Mouse (Mus musculus) limb, embryonic 14.5 days (tissue): Measurements from ENCODE around the gene Gjb1. TPM values are rescaled to one million over a fixed set of nuclear protein-coding genes. Genes with fewer than 3 reads are reported as not detected.

Experiments
- ATAC-seq: fragments of 200-750 bp; cut with Nextera tagmentation; 2 replicates; pipeline ENCODE4 v1.8.0; 2017; ENCODE audit warnings: low read depth, moderate number of reproducible peaks, moderate TSS enrichment; ENCODE audit not compliant: low FRiP score
- DNase-seq: peaks from one replicate; pipeline ENCODE4 v3.0.0-alpha.2; 2015; ENCODE audit warnings: low spot score
- H3K27ac ChIP-seq: fragments of 300-500 bp; sonication (generic); replicated peaks from 2 replicates; pipeline ENCODE4 v1.5.1; 2014; ENCODE audit warnings: low read depth, mild to moderate bottlenecking, low read length, moderate library complexity, mixed read lengths
- H3K27me3 ChIP-seq: fragments of 300-500 bp; sonication (generic); 2 replicates; pipeline ENCODE4 v1.6.1; 2014; ENCODE audit warnings: low read length, mixed read lengths; ENCODE audit not compliant: control insufficient read depth, insufficient read depth
- H3K36me3 ChIP-seq: fragments of 300-500 bp; sonication (generic); 2 replicates; pipeline ENCODE4 v1.6.1; 2014; ENCODE audit warnings: mild to moderate bottlenecking, low read length, moderate library complexity, mixed read lengths; ENCODE audit not compliant: control insufficient read depth, insufficient read depth
- H3K4me1 ChIP-seq: fragments of 300-500 bp; sonication (generic); 2 replicates; pipeline ENCODE4 v1.6.1; 2014; ENCODE audit warnings: antibody characterized with exemption, low read length, mixed read lengths; ENCODE audit not compliant: control insufficient read depth, insufficient read depth
- H3K4me2 ChIP-seq: fragments of 300-500 bp; sonication (generic); replicated peaks from 2 replicates; pipeline ENCODE4 v1.6.1; 2014; ENCODE audit warnings: low read depth, mild to moderate bottlenecking, low read length, moderate library complexity; ENCODE audit not compliant: severe bottlenecking
- H3K4me3 ChIP-seq: fragments of 300-500 bp; sonication (generic); replicated peaks from 2 replicates; pipeline ENCODE4 v1.5.1; 2014; ENCODE audit warnings: low read length
- H3K9ac ChIP-seq: fragments of 300-500 bp; sonication (generic); 2 replicates; pipeline ENCODE4 v1.6.1; 2014; ENCODE audit warnings: mild to moderate bottlenecking, low read depth, low read length, moderate library complexity; ENCODE audit not compliant: severe bottlenecking
- H3K9me3 ChIP-seq: fragments of 300-500 bp; sonication (generic); 2 replicates; pipeline ENCODE4 v1.6.1; 2016; ENCODE audit warnings: low read length; ENCODE audit not compliant: control insufficient read depth
- POLR2A ChIP-seq: fragments of 200-500 bp; IDR thresholded peaks from 2 replicates; pipeline ENCODE4 v1.8.0; 2012; ENCODE audit warnings: inconsistent platforms, mild to moderate bottlenecking, moderate library complexity, borderline replicate concordance; ENCODE audit not compliant: insufficient read depth, insufficient read length; ENCODE audit errors: extremely low read depth
- WGBS: fragments of 180-500 bp; shearing (Covaris S2); extraction: QIAGEN DNeasy Blood & Tissue Kit; methylation state at CpG from one replicate; pipeline ENCODE4 v1.1.7; 2014; 5-methylcytosine and 5-hydroxymethylcytosine counted together
- polyA plus RNA-seq, 2 experiments: library from polyadenylated mRNA; depleted of rRNA in 1 of 2; stranded (reverse) in 1 of 2; unstranded in 1 of 2; fragments of >200 nt; fragmentation: Nextera tagmentation in 1 of 2; extraction: Ambion mirVana in 1 of 2; gene quantifications; 2 replicates each; pipeline versions ENCODE4 v1.2.1 to v1.2.3; 2012 to 2014

The Gjb1 gene
- polyA plus RNA-seq (2012; rRNA removed) (0.09 and 0.19 TPM in 2 replicates), polyA plus RNA-seq (2014; fragmentation: Nextera tagmentation; extraction: Ambion mirVana) (not detected in 2 replicates)

DNA sequence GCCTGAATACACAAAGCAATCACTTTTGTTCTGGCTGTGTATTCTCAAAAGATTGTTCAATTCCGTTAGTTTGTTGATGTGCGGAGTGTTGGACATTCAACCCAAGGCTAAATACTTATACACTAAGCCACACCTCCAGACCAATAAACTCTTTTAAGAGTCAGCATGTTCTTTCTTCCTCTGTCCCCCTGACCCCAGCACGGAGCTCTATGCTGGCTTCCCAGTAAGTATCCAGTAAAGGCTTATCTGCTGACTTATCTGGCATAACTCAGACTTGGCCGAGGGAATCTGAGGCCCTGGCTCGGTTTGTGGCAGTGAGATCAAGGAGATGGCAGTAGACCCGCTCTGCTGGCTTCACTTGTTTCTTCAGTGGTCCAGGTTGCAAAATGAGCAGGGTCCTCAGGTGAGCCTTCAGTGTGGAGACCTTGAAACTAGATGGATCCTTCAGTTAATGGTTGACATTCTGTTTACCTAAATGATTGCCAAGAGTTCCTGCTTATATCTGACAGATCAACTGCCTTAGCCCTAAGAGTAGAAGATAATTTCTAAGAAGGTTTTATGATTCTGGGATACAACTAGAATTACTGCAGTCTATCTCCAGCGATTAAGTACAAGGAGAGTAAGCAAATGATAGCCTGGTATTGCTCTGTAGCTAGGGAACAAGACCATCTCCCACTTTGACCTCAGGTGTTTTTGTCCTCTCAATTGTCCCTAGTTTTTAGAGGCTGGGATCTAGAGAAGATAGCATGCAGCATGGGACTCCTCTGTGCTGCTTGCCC lies at the start of gene Gjb1:
Gene Gjb1, plus strand, starts transcription at position 189 of the 779 bp plus-strand sequence.
- no peaks in the 10 kb centered on the region for H3K9me3 ChIP-seq
- H3K4me3 ChIP-seq: no peak within 1 kb of the TSS
- H3K27me3 ChIP-seq: no peaks in the 10 kb centered on the region
- H3K27ac ChIP-seq: no peak within 1 kb of the TSS
- H3K4me1 ChIP-seq: no peaks in the 10 kb centered on the region
- TF ChIP-seq POLR2A: no peak
- ATAC-seq: no peak
- 68% methylated on average over 7 of the region's 7 CpGs for WGBS
- no peak within 1 kb of the TSS for H3K4me2 ChIP-seq
- no peaks in the 10 kb centered on the region for H3K36me3 ChIP-seq
- no peak for DNase-seq
- H3K9ac ChIP-seq: no peak within 1 kb of the TSS

DNA sequence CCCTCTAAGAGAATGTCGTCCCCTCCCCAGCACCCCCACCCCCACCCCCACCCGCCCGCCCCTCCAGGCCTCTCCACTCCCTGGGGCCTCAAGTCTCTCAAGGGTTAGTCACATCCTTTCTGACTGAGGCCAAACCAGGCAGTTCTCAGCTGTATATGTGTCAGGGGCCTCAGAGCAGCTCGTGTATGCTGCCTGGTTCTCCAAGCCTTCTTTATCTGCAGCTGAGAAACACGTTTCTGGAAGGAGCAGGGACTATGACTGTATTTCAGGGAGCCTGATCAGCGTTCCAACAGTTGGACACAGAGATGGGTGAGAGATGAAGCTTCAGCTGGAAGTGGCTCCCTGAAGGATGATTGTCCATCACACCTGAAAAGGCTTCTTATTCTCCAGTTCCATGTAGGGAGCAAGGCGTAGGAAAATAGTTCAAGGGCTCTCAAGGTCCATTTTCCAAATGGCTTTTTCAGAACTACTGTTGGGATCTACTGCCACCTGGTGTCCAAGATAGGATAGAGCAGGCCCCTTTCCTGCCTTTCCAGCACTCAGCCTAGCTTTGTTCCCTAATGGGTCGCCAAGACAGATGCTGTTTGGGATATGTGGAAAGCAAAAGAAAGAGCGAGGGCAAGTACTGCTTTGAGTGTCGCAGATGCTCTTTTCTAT lies 46.7 kb upstream of the Gjb1 start:
- H3K9me3 ChIP-seq: no peaks in the 10 kb centered on the region
- 30% methylated on average over 10 of the region's 10 CpGs for WGBS
- ATAC-seq (no peak), DNase-seq (peak; percentile 80)
- H3K4me1 ChIP-seq: 0 out of 2 replicates have a peak, but pooled peaks cover 2% of the 10 kb centered on the region
- no peak overlapping the region for H3K9ac ChIP-seq
- 0 out of 2 replicates have a peak overlapping the region, but pooled peaks have one; percentile 38 for H3K27ac ChIP-seq
- H3K4me3 ChIP-seq: no peak overlapping the region
- no peak for TF ChIP-seq POLR2A
- no peaks in the 10 kb centered on the region for H3K27me3 ChIP-seq
- no peaks in the 10 kb centered on the region for H3K36me3 ChIP-seq
- 0 out of 2 replicates have a peak overlapping the region, but pooled peaks have one; percentile 25 for H3K4me2 ChIP-seq

DNA sequence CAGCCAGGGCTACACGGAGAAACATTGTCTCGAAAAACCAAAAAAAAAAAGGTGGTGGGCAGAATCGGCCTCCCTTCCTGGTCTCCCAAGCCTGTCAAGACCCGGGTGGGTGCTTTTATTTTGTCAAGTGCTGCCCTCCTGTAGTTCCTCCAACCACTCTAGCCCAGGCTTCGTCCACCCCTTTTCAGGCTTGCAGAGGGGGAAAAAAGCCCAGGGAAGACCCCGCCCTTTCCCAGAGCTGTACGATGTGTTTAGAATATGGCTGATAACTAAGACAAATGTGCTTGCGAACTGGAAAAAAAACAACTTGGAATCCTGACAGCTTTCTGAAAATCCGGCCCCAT lies 44.2 kb upstream of the Gjb1 start:
- DNase-seq (no peak), ATAC-seq (peak; percentile 24)
- TF ChIP-seq POLR2A: no peak

DNA sequence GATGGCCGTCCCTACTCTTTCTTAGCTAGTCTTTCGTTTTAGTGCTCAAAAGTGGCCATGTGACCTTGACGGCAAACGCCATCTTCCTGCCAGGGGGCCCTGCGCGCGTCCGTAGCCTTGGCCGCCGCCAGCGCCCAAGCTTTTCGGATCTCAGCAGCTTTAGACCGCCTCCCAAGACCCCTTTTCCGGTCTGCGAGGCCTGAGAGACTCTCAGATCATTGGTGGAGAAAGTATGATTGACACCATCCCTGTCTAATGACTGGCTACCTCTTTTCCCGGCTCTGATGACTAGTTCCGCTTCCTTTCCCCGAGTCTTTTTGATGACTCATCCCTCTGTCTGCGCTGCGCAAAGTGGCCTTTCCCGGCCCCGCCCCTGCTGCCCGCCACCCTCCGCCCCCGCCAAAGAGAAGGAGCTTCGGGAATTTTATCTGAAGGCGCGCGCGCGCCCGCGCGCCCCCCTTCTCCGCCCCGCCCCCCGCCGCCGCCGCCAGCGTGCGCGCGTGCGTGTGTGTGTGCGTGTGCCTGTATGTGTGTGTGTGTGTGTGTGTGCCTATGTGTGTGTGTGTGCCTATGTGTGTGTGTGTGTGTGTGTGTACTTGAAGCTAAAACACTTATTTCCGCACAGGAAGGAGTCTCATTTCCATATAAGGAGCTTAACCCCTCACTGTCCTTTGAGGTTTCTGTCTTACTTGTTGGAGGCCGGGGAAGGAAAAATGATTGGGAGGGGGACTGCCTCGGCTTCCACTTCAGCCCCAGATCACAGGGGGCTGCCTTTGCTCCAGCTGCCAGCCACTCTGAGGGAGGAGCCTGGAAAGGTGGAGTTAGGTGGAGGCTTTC lies 43.6 kb upstream of the Gjb1 start:
- H3K9me3 ChIP-seq: no peaks in the 10 kb centered on the region
- ATAC-seq (peak; percentile 96), DNase-seq (peak; percentile 96)
- peak overlapping the region; percentile 91 for H3K27ac ChIP-seq
- WGBS: 34% methylated on average over 26 of the region's 49 CpGs
- peak overlapping the region; percentile 46 for H3K9ac ChIP-seq
- H3K4me1 ChIP-seq: 0 out of 2 replicates have a peak, but pooled peaks cover 2% of the 10 kb centered on the region
- H3K27me3 ChIP-seq: no peaks in the 10 kb centered on the region
- TF ChIP-seq POLR2A: peak; percentile 71; the same call in 1 of the 2 replicates
- H3K4me3 ChIP-seq: peak overlapping the region; percentile 36
- peak overlapping the region; percentile 47 for H3K4me2 ChIP-seq
- H3K36me3 ChIP-seq: no peaks in the 10 kb centered on the region

More for the DNA sequence above, 44.2 kb upstream of the Gjb1 start:
- Histone ChIP-seq H3K36me3 (no peaks in the 10 kb centered on the region), H3K9me3 (no peaks in the 10 kb centered on the region), H3K4me1 (0 out of 2 replicates have a peak, but pooled peaks cover 2% of the 10 kb centered on the region), H3K9ac (peak overlapping the region; percentile 45), H3K4me2 (peak overlapping the region; percentile 45), H3K27ac (peak overlapping the region; percentile 91), H3K27me3 (no peaks in the 10 kb centered on the region), H3K4me3 (peak overlapping the region; percentile 36)
- 56% methylated on average over 9 of the region's 9 CpGs for WGBS

DNA sequence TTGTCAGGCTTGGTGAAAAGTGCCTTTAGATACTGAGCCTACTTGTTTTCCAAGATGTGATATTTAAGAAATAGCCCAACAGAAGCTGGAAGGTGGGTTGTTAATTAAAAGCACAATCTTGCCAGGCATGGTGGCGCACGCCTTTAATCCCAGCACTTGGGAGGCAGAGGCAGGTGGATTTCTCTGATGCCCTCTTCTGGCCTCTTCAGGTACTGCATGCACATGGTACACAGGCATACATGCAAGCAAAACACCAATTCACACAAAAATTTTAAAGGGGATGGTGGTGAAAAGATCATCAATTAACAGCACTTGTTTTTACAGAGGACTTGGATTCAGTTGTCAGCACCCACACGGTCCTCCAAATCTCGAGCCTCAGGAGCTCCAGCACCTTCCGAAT lies 41.6 kb upstream of the Gjb1 start:
- no peak for TF ChIP-seq POLR2A
- DNase-seq (no peak), ATAC-seq (no peak)
- Histone ChIP-seq H3K36me3 (no peaks in the 10 kb centered on the region), H3K4me1 (0 out of 2 replicates have a peak, but pooled peaks cover 2% of the 10 kb centered on the region), H3K27ac (no peak overlapping the region), H3K27me3 (no peaks in the 10 kb centered on the region), H3K4me3 (no peak overlapping the region), H3K9me3 (no peaks in the 10 kb centered on the region), H3K9ac (no peak overlapping the region), H3K4me2 (no peak overlapping the region)
- WGBS: 93% methylated on average over 5 of the region's 5 CpGs
